Mouse (Mus musculus): Measurements from ENCODE around the gene Hoxb7. TPM values are rescaled to one million over a fixed set of nuclear protein-coding genes. Genes with fewer than 3 reads are reported as not detected.

Hoxb7 gene
- polyA plus RNA-seq, 1 experiment from 2014 or later, result 0.24 TPM

GRCm38 (mm10) chr11:96305505-96306182, 19.2 kb downstream of the Hoxb7 start:
- no peak for ATAC-seq (ENCODE audit: insufficient read depth)
- no peaks in the 10 kb centered on the region for H3K4me1 ChIP-seq (replicated peaks)
- no peak overlapping the region for H3K4me2 ChIP-seq
- H3K36me3 ChIP-seq (replicated peaks), result no peaks in the 10 kb centered on the region
- H3K4me3 ChIP-seq (replicated peaks), result no peak overlapping the region
- 63% methylated on average over 6 of the region's 6 CpGs for WGBS (ENCODE audit: insufficient replicate concordance)
- no peak overlapping the region for H3K27ac ChIP-seq (replicated peaks)
- H3K9ac ChIP-seq, result no peak overlapping the region
- peaks cover 100% of the 10 kb centered on the region for H3K27me3 ChIP-seq
- no peaks in the 10 kb centered on the region for H3K9me3 ChIP-seq (replicated peaks)

DNA sequence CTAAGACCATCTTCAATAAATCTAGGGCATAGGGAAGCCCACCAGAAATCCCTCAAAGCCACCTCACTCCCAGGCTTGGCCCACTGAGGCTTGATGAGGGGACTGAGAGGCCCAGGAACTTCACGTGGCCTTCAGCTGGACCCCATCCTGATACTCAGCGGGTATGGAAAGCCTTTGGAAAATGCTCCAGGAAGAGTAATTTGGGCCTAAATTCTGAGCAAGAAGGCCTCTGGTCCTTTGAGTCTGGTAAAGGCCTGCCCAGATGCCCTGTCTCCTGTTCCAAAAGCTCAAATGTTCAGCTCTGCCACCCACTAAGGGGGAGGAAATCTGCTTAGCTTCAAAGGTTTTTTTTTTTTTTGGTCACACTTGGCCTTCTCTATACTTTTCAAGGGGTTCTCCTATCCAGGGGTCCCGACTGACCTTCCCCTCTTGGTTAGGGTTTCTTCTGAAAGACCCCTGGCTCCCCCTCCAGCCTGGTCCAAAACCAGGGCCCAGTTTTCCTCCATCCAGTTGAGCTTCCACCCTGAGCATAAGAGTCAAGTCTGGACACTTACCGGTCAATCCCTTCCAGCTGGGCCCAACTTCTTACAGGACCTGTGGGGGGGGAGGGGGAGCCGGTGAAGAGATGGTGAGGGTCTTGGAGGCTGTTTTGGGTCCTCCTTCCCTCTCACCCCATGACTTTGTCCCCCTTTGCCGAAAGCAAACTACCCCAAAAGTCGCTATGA, 19.9 kb downstream of the Hoxb7 start:
- H3K4me1 ChIP-seq (replicated peaks), result 0 out of 2 replicates have a peak, but pooled peaks cover 3% of the 10 kb centered on the region
- 25% methylated on average over 7 of the region's 7 CpGs for WGBS (ENCODE audit: insufficient replicate concordance)
- H3K27ac ChIP-seq (replicated peaks), result no peak overlapping the region
- no peak overlapping the region for H3K4me3 ChIP-seq (replicated peaks)
- H3K4me2 ChIP-seq, result no peak overlapping the region
- peaks cover 100% of the 10 kb centered on the region for H3K27me3 ChIP-seq
- no peaks in the 10 kb centered on the region for H3K9me3 ChIP-seq (replicated peaks)
- no peaks in the 10 kb centered on the region for H3K36me3 ChIP-seq (replicated peaks)
- H3K9ac ChIP-seq, result no peak overlapping the region
- no peak for ATAC-seq (ENCODE audit: insufficient read depth)

- no peak overlapping the region for H3K27ac ChIP-seq (replicated peaks)
- H3K9ac ChIP-seq, result no peak overlapping the region
- H3K27me3 ChIP-seq, result peaks cover 100% of the 10 kb centered on the region
- no peak overlapping the region for H3K4me2 ChIP-seq
- 0 out of 2 replicates have a peak, but pooled peaks cover 3% of the 10 kb centered on the region for H3K4me1 ChIP-seq (replicated peaks)
- WGBS (ENCODE audit: insufficient replicate concordance), result 15% methylated on average over 13 of the region's 13 CpGs
- H3K36me3 ChIP-seq (replicated peaks), result no peaks in the 10 kb centered on the region
- no peak overlapping the region for H3K4me3 ChIP-seq (replicated peaks)
- no peaks in the 10 kb centered on the region for H3K9me3 ChIP-seq (replicated peaks)
- ATAC-seq (ENCODE audit: insufficient read depth), result no peak
Measured at GRCm38 (mm10) chr11:96306908-96307269, 20.5 kb downstream of the Hoxb7 start.

GRCm38 (mm10) chr11:96308763-96309162, 22.3 kb downstream of the Hoxb7 start:
- Histone ChIP-seq H3K4me2 (no peak overlapping the region), H3K27me3 (peaks cover 100% of the 10 kb centered on the region), H3K9ac (no peak overlapping the region), H3K36me3 (replicated peaks) (no peaks in the 10 kb centered on the region), H3K9me3 (replicated peaks) (no peaks in the 10 kb centered on the region), H3K4me3 (replicated peaks) (no peak overlapping the region), H3K27ac (replicated peaks) (no peak overlapping the region), H3K4me1 (replicated peaks) (0 out of 2 replicates have a peak, but pooled peaks cover 3% of the 10 kb centered on the region)
- 35% methylated on average over 4 of the region's 4 CpGs for WGBS (ENCODE audit: insufficient replicate concordance)
- ATAC-seq (ENCODE audit: insufficient read depth), result no peak

- H3K4me2 ChIP-seq, result no peak overlapping the region
- H3K4me3 ChIP-seq (replicated peaks), result no peak overlapping the region
- H3K4me1 ChIP-seq (replicated peaks), result 0 out of 2 replicates have a peak, but pooled peaks cover 3% of the 10 kb centered on the region
- H3K36me3 ChIP-seq (replicated peaks), result no peaks in the 10 kb centered on the region
- H3K27me3 ChIP-seq, result peaks cover 100% of the 10 kb centered on the region
- 24% methylated on average over 4 of the region's 4 CpGs for WGBS (ENCODE audit: insufficient replicate concordance)
- ATAC-seq (ENCODE audit: insufficient read depth), result no peak
- no peak overlapping the region for H3K27ac ChIP-seq (replicated peaks)
- no peak overlapping the region for H3K9ac ChIP-seq
- no peaks in the 10 kb centered on the region for H3K9me3 ChIP-seq (replicated peaks)
Measured at GRCm38 (mm10) chr11:96309288-96309687, 22.9 kb downstream of the Hoxb7 start.

GRCm38 (mm10) chr11:96310183-96310938, 23.9 kb downstream of the Hoxb7 start:
- 20% methylated on average over 20 of the region's 20 CpGs for WGBS (ENCODE audit: insufficient replicate concordance)
- Histone ChIP-seq H3K4me2 (no peak overlapping the region), H3K4me1 (replicated peaks) (0 out of 2 replicates have a peak, but pooled peaks cover 3% of the 10 kb centered on the region), H3K4me3 (replicated peaks) (no peak overlapping the region), H3K27ac (replicated peaks) (no peak overlapping the region), H3K36me3 (replicated peaks) (no peaks in the 10 kb centered on the region), H3K9ac (no peak overlapping the region), H3K9me3 (replicated peaks) (no peaks in the 10 kb centered on the region), H3K27me3 (peaks cover 100% of the 10 kb centered on the region)
- ATAC-seq (ENCODE audit: insufficient read depth), result no peak

GRCm38 (mm10) chr11:96311097-96311496, 24.7 kb downstream of the Hoxb7 start:
- Histone ChIP-seq H3K27me3 (peaks cover 100% of the 10 kb centered on the region), H3K9ac (no peak overlapping the region), H3K4me3 (replicated peaks) (peak overlapping the region; percentile 27; the same call in 1 of the 2 replicates), H3K27ac (replicated peaks) (no peak overlapping the region), H3K4me1 (replicated peaks) (0 out of 2 replicates have a peak, but pooled peaks cover 3% of the 10 kb centered on the region), H3K4me2 (peak overlapping the region; percentile 41), H3K9me3 (replicated peaks) (no peaks in the 10 kb centered on the region), H3K36me3 (replicated peaks) (no peaks in the 10 kb centered on the region)
- no peak for ATAC-seq (ENCODE audit: insufficient read depth)
- 9% methylated on average over 6 of the region's 6 CpGs for WGBS (ENCODE audit: insufficient replicate concordance)

- peaks cover 100% of the 10 kb centered on the region for H3K27me3 ChIP-seq
Measured at GRCm38 (mm10) chr11:96311520-96312417, 25.3 kb downstream of the Hoxb7 start.

GRCm38 (mm10) chr11:96313134-96313533, 26.7 kb downstream of the Hoxb7 start:
- H3K9me3 ChIP-seq (replicated peaks), result no peaks in the 10 kb centered on the region
- ATAC-seq (ENCODE audit: insufficient read depth), result no peak
- H3K4me2 ChIP-seq, result no peak overlapping the region
- no peak overlapping the region for H3K9ac ChIP-seq
- H3K27ac ChIP-seq (replicated peaks), result no peak overlapping the region
- H3K27me3 ChIP-seq, result peaks cover 100% of the 10 kb centered on the region
- H3K4me1 ChIP-seq (replicated peaks), result 0 out of 2 replicates have a peak, but pooled peaks cover 3% of the 10 kb centered on the region
- H3K36me3 ChIP-seq (replicated peaks), result no peaks in the 10 kb centered on the region
- H3K4me3 ChIP-seq (replicated peaks), result no peak overlapping the region
- 40% methylated on average over 2 of the region's 2 CpGs for WGBS (ENCODE audit: insufficient replicate concordance)

More at GRCm38 (mm10) chr11:96311520-96312417, 25.3 kb downstream of the Hoxb7 start:
- Histone ChIP-seq H3K9ac (no peak overlapping the region), H3K27ac (replicated peaks) (no peak overlapping the region), H3K4me2 (peak overlapping the region; percentile 41), H3K4me3 (replicated peaks) (peak overlapping the region; percentile 27; the same call in 1 of the 2 replicates), H3K36me3 (replicated peaks) (no peaks in the 10 kb centered on the region), H3K9me3 (replicated peaks) (no peaks in the 10 kb centered on the region), H3K4me1 (replicated peaks) (0 out of 2 replicates have a peak, but pooled peaks cover 3% of the 10 kb centered on the region)
- ATAC-seq (ENCODE audit: insufficient read depth), result no peak
- 2% methylated on average over 31 of the region's 31 CpGs for WGBS (ENCODE audit: insufficient replicate concordance)

DNA sequence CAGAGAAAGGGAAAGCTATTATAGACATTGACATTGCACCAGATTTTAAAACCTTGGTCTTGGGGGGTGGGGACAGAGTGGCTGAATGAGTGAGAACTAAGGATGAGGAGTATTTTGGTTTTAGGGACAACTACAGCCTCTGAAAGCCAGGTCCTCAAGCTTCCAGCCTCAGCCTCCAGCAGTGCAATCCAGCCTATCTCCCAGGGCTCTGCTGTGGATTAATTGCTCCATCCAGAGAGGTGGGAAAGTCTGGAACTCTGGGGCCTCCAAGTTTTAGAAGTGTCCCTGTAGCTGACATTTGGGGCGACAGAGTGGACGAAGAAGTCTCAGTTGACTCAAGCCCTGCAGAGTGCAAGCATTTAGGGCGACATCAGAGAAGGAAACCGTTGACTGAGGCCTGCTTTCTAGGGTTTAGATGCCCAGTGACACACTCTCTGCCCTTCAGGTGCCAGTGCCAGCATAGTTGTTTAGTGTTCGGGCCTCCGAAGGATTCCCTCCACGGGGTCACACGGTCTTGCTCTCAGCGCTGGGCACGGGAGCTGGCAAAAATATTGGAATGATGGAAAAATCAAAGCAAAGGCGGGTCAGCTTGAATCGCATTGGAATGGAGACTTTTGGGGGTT, 27.5 kb downstream of the Hoxb7 start:
- H3K4me1 ChIP-seq (replicated peaks), result 0 out of 2 replicates have a peak, but pooled peaks cover 3% of the 10 kb centered on the region

More for the DNA sequence above, 27.5 kb downstream of the Hoxb7 start:
- no peaks in the 10 kb centered on the region for H3K9me3 ChIP-seq (replicated peaks)
- 20% methylated on average over 12 of the region's 12 CpGs for WGBS (ENCODE audit: insufficient replicate concordance)
- no peak overlapping the region for H3K9ac ChIP-seq
- no peak overlapping the region for H3K27ac ChIP-seq (replicated peaks)
- no peak overlapping the region for H3K4me2 ChIP-seq
- H3K36me3 ChIP-seq (replicated peaks), result no peaks in the 10 kb centered on the region
- peaks cover 100% of the 10 kb centered on the region for H3K27me3 ChIP-seq
- no peak for ATAC-seq (ENCODE audit: insufficient read depth)
- H3K4me3 ChIP-seq (replicated peaks), result no peak overlapping the region

Measured in liver, embryonic 15.5 days (tissue).